Mouse (Mus musculus) intestine, embryonic 14.5 days (tissue): ENCODE data around the gene Pjvk. TPM values are rescaled to one million over a fixed set of nuclear protein-coding genes. Genes with fewer than 3 reads are reported as not detected.

Source experiments
- ATAC-seq: fragments of 200-750 bp; cut with Nextera tagmentation; replicated peaks from 2 replicates; pipeline ENCODE4 v1.8.0; 2017; ENCODE audit warnings: low read depth, moderate number of reproducible peaks, moderate TSS enrichment, moderate library complexity; ENCODE audit not compliant: low FRiP score, low TSS enrichment
- DNase-seq: peaks from one replicate; pipeline ENCODE4 v3.0.0-alpha.2; 2018; ENCODE audit warnings: low spot score
- H3K27ac ChIP-seq: fragments of 300-500 bp; sonication (generic); 2 replicates; pipeline ENCODE4 v1.5.1; 2014; ENCODE audit warnings: low read depth, mild to moderate bottlenecking, control low read depth
- H3K27me3 ChIP-seq: fragments of 300-500 bp; sonication (generic); replicated peaks from 2 replicates; pipeline ENCODE4 v1.6.1; 2014; ENCODE audit warnings: low read length, control low read depth; ENCODE audit not compliant: control insufficient read depth, insufficient read depth
- H3K36me3 ChIP-seq: fragments of 300-500 bp; sonication (generic); 2 replicates; pipeline ENCODE4 v1.6.1; 2014; ENCODE audit warnings: low read length, control low read depth; ENCODE audit not compliant: control insufficient read depth, insufficient read depth
- H3K4me1 ChIP-seq: fragments of 300-500 bp; sonication (generic); replicated peaks from 2 replicates; pipeline ENCODE4 v1.6.1; 2014; ENCODE audit warnings: low read length, control low read depth, mixed read lengths; ENCODE audit not compliant: control insufficient read depth, insufficient read depth
- H3K4me2 ChIP-seq: fragments of 300-500 bp; sonication (generic); 2 replicates; pipeline ENCODE4 v1.6.1; 2014; ENCODE audit warnings: low read length
- H3K4me3 ChIP-seq: fragments of 300-500 bp; sonication (generic); 2 replicates; pipeline ENCODE4 v1.5.1; 2014; ENCODE audit warnings: low read depth, low read length, control low read depth, mixed read lengths
- H3K9ac ChIP-seq: fragments of 300-500 bp; sonication (generic); 2 replicates; pipeline ENCODE4 v1.6.1; 2014; ENCODE audit warnings: mild to moderate bottlenecking, low read length
- H3K9me3 ChIP-seq: fragments of 300-500 bp; sonication (generic); 2 replicates; pipeline ENCODE4 v1.6.1; 2016; ENCODE audit warnings: low read length, control low read depth; ENCODE audit not compliant: control insufficient read depth
- WGBS: fragments of 180-500 bp; shearing (Covaris S2); extraction: QIAGEN DNeasy Blood & Tissue Kit; methylation state at CpG from one replicate; pipeline ENCODE4 v1.1.7; 2014; 5-methylcytosine and 5-hydroxymethylcytosine counted together
- polyA plus RNA-seq: library from polyadenylated mRNA; unstranded; fragments of >200 nt; fragmentation: Nextera tagmentation; extraction: Ambion mirVana; gene quantifications from 2 replicates; pipeline ENCODE4 v1.2.1, GENCODE M21; 2014

Gene Pjvk
- polyA plus RNA-seq, result 0.58 TPM in 1 of 2 replicates, not detected in the other

DNA sequence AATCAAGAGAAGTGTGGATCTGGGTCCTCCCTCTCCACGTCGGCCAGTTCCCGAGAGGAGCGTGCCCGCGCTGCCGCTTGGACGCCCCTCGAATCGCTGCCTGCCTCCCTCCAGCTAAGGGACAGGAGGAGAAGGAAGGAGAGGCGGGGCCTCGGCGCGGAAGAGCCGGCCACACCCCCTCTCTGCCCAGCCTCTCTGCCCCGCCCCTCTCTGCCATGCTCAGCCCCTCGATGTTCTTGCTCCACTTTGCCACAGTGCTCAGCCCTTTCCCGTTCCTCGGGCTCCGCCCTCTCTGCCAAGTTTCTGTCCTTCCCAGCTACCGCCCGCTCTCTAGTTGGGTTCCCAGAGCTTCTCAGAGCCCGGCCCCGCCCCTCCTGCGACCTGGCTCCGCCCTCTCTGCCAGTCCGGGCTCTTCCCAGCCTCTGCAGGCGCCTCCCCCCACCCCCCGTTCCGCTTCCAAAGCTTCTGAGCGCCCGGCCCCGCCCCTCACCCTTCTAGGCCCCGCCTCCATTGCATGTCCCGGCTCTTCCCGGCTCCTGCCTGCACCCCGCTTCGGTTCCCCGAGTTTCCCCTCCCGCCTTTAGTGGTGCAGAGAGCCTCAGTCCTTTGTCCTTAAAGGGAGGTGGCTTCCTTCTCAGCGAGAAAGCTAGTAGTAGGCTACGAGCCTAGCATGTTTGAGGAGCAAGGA is at the start of gene Pjvk, which contains the start of gene Prkra:
Gene Pjvk, plus strand, starts transcription at position 594 of the 688 bp plus-strand sequence.
Gene Prkra, minus strand, starts transcription at position 133 of the 688 bp plus-strand sequence.
- peaks cover 10% of the 10 kb centered on the region for H3K4me1 ChIP-seq
- H3K9ac ChIP-seq, result peak within 1 kb of the TSS; percentile 52
- H3K4me3 ChIP-seq, result peak within 1 kb of the TSS; percentile 53
- DNase-seq (peak; percentile 100), ATAC-seq (peak; percentile 99)
- peak within 1 kb of the TSS; percentile 74 for H3K27ac ChIP-seq
- 0% methylated on average over 28 of the region's 42 CpGs for whole genome bisulfite sequencing
- peak within 1 kb of the TSS; percentile 80 for H3K4me2 ChIP-seq
- H3K36me3 ChIP-seq, result 0 out of 2 replicates have a peak, but pooled peaks cover under 1% of the 10 kb centered on the region
- H3K9me3 ChIP-seq, result no peaks in the 10 kb centered on the region
- H3K27me3 ChIP-seq, result no peaks in the 10 kb centered on the region

DNA sequence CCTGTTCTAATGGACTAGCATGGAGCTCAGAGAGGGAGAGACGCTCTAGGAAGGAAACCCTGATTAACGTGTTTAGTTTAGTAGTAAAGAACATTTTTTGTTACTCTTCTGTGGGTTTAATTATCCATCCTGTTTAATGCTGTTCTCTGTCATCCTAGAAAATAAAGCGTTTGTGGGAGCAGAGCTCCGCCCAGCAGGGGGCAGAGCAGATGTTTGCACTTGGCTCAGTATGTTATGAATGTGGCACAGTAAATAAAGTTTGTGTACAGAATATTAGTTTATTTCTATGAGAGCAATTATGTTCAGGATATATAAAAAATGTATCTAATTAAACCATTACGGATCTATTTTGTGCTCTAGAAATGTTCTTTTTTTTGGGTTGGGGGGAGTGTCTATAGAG is 49.1 kb upstream of the Pjvk start:
- Histone ChIP-seq H3K9me3 (no peaks in the 10 kb centered on the region), H3K27ac (no peak overlapping the region), H3K4me2 (no peak overlapping the region), H3K9ac (no peak overlapping the region), H3K4me1 (no peaks in the 10 kb centered on the region), H3K4me3 (no peak overlapping the region), H3K36me3 (no peaks in the 10 kb centered on the region), H3K27me3 (no peaks in the 10 kb centered on the region)
- 71% methylated on average over 5 of the region's 5 CpGs for WGBS
- ATAC-seq, result no peak
- no peak for DNase-seq

DNA sequence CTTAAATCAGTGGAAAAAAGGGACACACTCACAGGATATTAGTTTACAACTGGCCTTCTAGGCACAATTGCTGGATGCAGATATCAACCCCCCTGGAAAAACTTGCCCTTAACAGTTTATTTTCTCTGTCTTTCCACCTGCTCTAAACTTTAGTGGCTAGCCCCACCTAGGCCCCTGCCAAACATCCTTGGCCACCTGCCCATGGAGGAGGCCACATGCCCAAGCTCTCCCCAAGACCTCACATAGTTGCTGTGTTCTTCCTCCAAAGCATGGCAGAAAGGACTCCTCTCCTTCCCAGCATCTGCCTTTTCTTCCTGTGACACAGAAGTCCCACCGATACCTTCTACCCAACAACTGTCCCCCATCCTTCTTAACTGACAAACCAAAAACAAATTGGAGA is 46.0 kb upstream of the Pjvk start:
- Histone ChIP-seq H3K4me1 (no peaks in the 10 kb centered on the region), H3K4me2 (no peak overlapping the region), H3K9ac (no peak overlapping the region), H3K36me3 (no peaks in the 10 kb centered on the region), H3K27ac (no peak overlapping the region), H3K4me3 (no peak overlapping the region), H3K27me3 (no peaks in the 10 kb centered on the region), H3K9me3 (no peaks in the 10 kb centered on the region)
- WGBS, result 100% methylated on average over 1 of the region's 1 CpGs
- no peak for DNase-seq
- ATAC-seq, result no peak

DNA sequence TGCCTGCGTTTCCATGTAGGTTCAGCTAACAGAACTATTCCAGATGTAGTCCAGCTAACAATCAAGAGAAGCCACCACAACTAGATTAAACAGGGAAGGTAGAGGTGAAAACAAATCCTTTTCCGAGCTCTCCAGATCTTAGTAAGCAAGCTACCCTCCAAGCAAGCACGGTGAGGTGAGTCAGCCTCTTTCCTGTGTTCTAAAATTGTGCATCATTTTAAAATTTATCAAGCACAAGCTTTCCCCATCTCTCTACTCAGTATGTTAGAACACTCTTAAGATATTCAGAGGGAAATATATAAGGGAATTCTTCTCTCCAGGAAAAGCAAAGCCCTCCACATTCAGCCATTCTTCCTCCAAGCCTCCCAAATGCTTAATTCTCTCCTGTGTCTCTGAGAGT is 41.6 kb upstream of the Pjvk start:
- Histone ChIP-seq H3K9ac (no peak overlapping the region), H3K36me3 (no peaks in the 10 kb centered on the region), H3K4me3 (no peak overlapping the region), H3K9me3 (no peaks in the 10 kb centered on the region), H3K4me1 (no peaks in the 10 kb centered on the region), H3K27me3 (no peaks in the 10 kb centered on the region), H3K4me2 (no peak overlapping the region), H3K27ac (no peak overlapping the region)
- no peak for ATAC-seq
- 70% methylated on average over 3 of the region's 3 CpGs for WGBS
- DNase-seq, result no peak

DNA sequence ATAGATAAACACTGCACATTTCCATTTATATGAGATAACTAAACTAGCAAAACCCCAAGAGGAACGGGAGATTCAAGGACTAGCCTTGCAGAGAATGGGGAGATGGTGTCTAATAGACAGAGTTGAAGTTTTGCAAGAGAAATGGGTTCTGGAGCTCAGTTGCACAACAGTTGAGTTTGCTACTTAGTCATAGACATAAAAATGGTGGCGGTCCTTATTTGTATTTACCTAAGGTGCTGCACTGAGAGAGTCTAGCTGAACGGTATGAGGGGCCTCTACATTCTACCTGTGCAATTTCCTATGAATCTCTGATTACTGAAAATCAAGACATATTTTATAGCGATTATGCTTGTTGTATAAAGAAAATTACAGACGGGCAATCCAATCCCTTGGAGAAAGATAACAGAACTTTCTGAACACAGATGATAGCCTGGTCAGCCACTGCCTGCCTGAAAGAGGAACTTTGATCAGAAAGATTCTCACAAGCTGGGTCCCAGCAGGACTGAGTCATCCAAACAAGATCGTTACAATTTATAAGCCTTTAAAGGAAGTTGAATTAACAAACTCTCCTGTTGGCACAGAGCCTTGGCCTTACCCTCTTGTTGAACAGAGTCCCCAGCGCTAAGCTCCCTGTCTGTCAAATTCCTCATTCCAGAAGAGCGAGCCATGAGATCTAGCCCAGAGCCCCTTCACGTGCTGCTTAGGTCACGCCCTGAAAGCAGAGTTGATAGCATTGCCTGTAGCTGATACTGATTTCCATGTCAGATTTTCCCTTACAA is 37.8 kb upstream of the Pjvk start:
- ATAC-seq (peak; percentile 60; the same call in 1 of the 2 replicates), DNase-seq (no peak)
- Histone ChIP-seq H3K27ac (no peak overlapping the region), H3K4me1 (no peaks in the 10 kb centered on the region), H3K4me3 (no peak overlapping the region), H3K9ac (no peak overlapping the region), H3K9me3 (no peaks in the 10 kb centered on the region), H3K4me2 (no peak overlapping the region), H3K36me3 (no peaks in the 10 kb centered on the region), H3K27me3 (no peaks in the 10 kb centered on the region)
- 60% methylated on average over 10 of the region's 10 CpGs for WGBS

DNA sequence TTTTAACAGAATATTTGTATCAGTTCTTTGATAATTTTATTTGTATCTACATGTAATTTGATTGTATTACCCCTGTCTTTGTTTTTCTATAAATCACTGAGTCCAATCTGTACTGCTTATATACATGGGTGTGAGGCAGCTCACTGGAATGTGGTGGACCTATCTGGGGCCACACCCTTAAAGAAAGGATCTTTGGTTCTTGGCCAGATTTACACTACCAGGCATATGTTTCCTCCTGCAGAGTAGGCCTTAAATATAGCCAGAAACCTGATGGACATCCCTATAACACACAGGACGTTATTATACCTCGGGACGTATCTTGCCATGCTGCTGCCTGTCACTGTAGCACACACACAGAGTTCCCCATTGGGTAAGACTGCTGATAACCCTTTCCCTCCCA is 36.3 kb upstream of the Pjvk start:
- Histone ChIP-seq H3K27ac (no peak overlapping the region), H3K4me1 (no peaks in the 10 kb centered on the region), H3K36me3 (no peaks in the 10 kb centered on the region), H3K9ac (no peak overlapping the region), H3K9me3 (no peaks in the 10 kb centered on the region), H3K4me2 (no peak overlapping the region), H3K27me3 (no peaks in the 10 kb centered on the region), H3K4me3 (no peak overlapping the region)
- ATAC-seq (no peak), DNase-seq (no peak)
- WGBS, result 83% methylated on average over 3 of the region's 3 CpGs

DNA sequence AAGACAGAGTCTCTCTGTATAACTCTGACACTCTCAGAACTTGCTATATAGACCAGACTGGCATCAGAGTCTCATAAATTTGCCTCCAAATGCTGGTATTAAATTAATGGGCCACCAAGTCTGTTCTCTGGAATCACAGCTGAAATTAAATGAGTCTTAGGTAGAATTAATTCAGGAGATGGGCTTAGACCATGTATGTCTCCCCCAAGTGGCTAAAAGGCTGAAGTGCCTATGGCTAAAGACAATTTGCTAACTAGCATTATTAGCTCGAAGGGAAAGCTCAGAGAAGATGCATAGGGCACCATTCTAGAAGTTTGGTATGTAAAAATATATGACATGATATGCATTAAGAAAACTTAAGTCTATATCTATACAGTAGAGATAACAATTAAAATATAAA is 30.2 kb upstream of the Pjvk start:
- no peaks in the 10 kb centered on the region for H3K9me3 ChIP-seq
- no peaks in the 10 kb centered on the region for H3K4me1 ChIP-seq
- whole genome bisulfite sequencing, result 43% methylated on average over 1 of the region's 1 CpGs
- H3K4me3 ChIP-seq, result no peak overlapping the region
- H3K36me3 ChIP-seq, result no peaks in the 10 kb centered on the region
- no peak overlapping the region for H3K4me2 ChIP-seq
- no peak for DNase-seq
- H3K27ac ChIP-seq, result no peak overlapping the region
- ATAC-seq, result no peak
- H3K27me3 ChIP-seq, result no peaks in the 10 kb centered on the region
- H3K9ac ChIP-seq, result no peak overlapping the region

DNA sequence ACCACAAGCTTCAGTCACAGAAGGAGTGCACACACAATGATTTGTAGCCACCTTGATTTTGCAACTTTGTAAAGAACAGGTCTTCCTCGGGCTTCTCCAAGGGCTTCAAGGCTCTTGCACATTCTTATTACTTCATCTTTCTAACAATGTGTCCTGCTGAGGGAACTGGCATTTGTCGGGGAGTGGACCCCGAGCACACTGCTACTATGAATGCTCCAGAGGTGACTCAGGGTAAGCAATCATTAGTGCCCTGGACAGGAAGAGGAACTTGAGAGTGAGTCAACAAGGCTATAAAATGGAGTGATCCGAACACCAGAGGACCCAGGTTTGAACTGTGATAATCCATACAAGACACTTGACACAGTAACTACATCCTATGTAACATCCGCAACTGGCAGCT is 28.1 kb upstream of the Pjvk start:
- Histone ChIP-seq H3K36me3 (0 out of 2 replicates have a peak, but pooled peaks cover 14% of the 10 kb centered on the region), H3K27ac (no peak overlapping the region), H3K4me3 (no peak overlapping the region), H3K9ac (no peak overlapping the region), H3K4me1 (no peaks in the 10 kb centered on the region), H3K4me2 (no peak overlapping the region), H3K9me3 (no peaks in the 10 kb centered on the region), H3K27me3 (no peaks in the 10 kb centered on the region)
- ATAC-seq, result no peak
- WGBS, result 83% methylated on average over 5 of the region's 5 CpGs
- no peak for DNase-seq
